ENCODE assay signal across 17 mouse cellular contexts in genomic region chr17:86486657-86487056, GRCm38 (mm10). TPM values are rescaled to one million over a fixed set of nuclear protein-coding genes. Genes with fewer than 3 reads are reported as not detected.
"Had no signal": no experiment of that assay in that cellular context is flagged by ENCODE, and none has a peak within 500 bp of the region (broad histone marks: within the 10 kb centered on the region; RNA-seq: fewer than 3 reads in every experiment).

No protein-coding gene starts in this region.

- H3K36me3 ChIP-seq: neural tube, embryonic 13.5 days; neural tube, embryonic 15.5 days; stomach, embryonic 15.5 days had no signal

- H3K4me3 ChIP-seq: neural tube, embryonic 12.5 days; neural tube, embryonic 13.5 days; neural tube, embryonic 15.5 days; stomach, embryonic 15.5 days had no signal

- H3K9me3 ChIP-seq: neural tube, embryonic 12.5 days; neural tube, embryonic 13.5 days; neural tube, embryonic 15.5 days; stomach, embryonic 15.5 days had no signal

- H3K9ac ChIP-seq: neural tube, embryonic 12.5 days; neural tube, embryonic 13.5 days; neural tube, embryonic 15.5 days; stomach, embryonic 15.5 days had no signal

- H3K27me3 ChIP-seq: neural tube, embryonic 12.5 days; neural tube, embryonic 13.5 days; neural tube, embryonic 15.5 days; stomach, embryonic 15.5 days had no signal

- DNase-seq: retina, postnatal 1 day; right cerebral cortex, adult 18-20 months; right cerebral cortex, postnatal 14 days; right cerebral cortex, postnatal 25 days; spleen, adult 18-20 months; thymus, adult 18-20 months; thymus, adult 2 months; thymus, postnatal 14 days; thymus, postnatal 25 days; thymus, postnatal 36 days; thymus, postnatal 4 days had no signal

- H3K4me1 ChIP-seq: neural tube, embryonic 12.5 days; neural tube, embryonic 13.5 days; stomach, embryonic 15.5 days had no signal

- H3K27ac ChIP-seq: neural tube, embryonic 12.5 days; neural tube, embryonic 13.5 days; neural tube, embryonic 15.5 days; stomach, embryonic 15.5 days; stomach, postnatal 0 days had no signal

RNA-seq across cellular contexts. Expression of gene Gm10309, which starts 18.4 kb away (rescaled TPM):
- total RNA-seq: neutrophil, adult 5-6 weeks had no signal
- polyA plus RNA-seq: thymus, adult 2 months had no signal
